Mouse (Mus musculus): Measurements from ENCODE around the gene Tbl1xr1.

Tbl1xr1 gene

GRCm38 (mm10) chr3:22090431-22091265 lies 14.2 kb downstream of the Tbl1xr1 start:
- DNase-seq (ENCODE audit: low spot score) = no peak

- no peak for DNase-seq (ENCODE audit: low spot score)
These were observed 14.8 kb downstream of the Tbl1xr1 start for GRCm38 (mm10) chr3:22091266-22091550.

GRCm38 (mm10) chr3:22091681-22092080 lies 15.2 kb downstream of the Tbl1xr1 start:
- DNase-seq (ENCODE audit: low spot score) = no peak

- DNase-seq (ENCODE audit: low spot score) = no peak
These were observed 16.3 kb downstream of the Tbl1xr1 start for GRCm38 (mm10) chr3:22092784-22093183.

- DNase-seq (ENCODE audit: low spot score) = no peak
These were observed 27.6 kb downstream of the Tbl1xr1 start for GRCm38 (mm10) chr3:22103986-22104515.

GRCm38 (mm10) chr3:22105471-22105870 lies 29.0 kb downstream of the Tbl1xr1 start:
- no peak for DNase-seq (ENCODE audit: low spot score)

- no peak for DNase-seq (ENCODE audit: low spot score)
These were observed 31.6 kb downstream of the Tbl1xr1 start for GRCm38 (mm10) chr3:22108013-22108412.

GRCm38 (mm10) chr3:22109651-22110050 lies 33.2 kb downstream of the Tbl1xr1 start:
- no peak for DNase-seq (ENCODE audit: low spot score)

GRCm38 (mm10) chr3:22113773-22114172 lies 37.3 kb downstream of the Tbl1xr1 start:
- DNase-seq (ENCODE audit: low spot score) = no peak

- DNase-seq (ENCODE audit: low spot score) = no peak
These were observed 38.8 kb downstream of the Tbl1xr1 start for GRCm38 (mm10) chr3:22115221-22115620.

GRCm38 (mm10) chr3:22115678-22116077 lies 39.2 kb downstream of the Tbl1xr1 start:
- no peak for DNase-seq (ENCODE audit: low spot score)

GRCm38 (mm10) chr3:22116188-22116587 lies 39.7 kb downstream of the Tbl1xr1 start:
- no peak for DNase-seq (ENCODE audit: low spot score)

- no peak for DNase-seq (ENCODE audit: low spot score)
These were observed 45.3 kb downstream of the Tbl1xr1 start for GRCm38 (mm10) chr3:22121741-22122140.

GRCm38 (mm10) chr3:22123145-22123544 lies 46.7 kb downstream of the Tbl1xr1 start:
- no peak for DNase-seq (ENCODE audit: low spot score)

- DNase-seq (ENCODE audit: low spot score) = no peak
These were observed 49.9 kb downstream of the Tbl1xr1 start for GRCm38 (mm10) chr3:22126251-22126826.

GRCm38 (mm10) chr3:22131277-22131676 lies 54.8 kb downstream of the Tbl1xr1 start:
- no peak for DNase-seq (ENCODE audit: low spot score)

GRCm38 (mm10) chr3:22133626-22134025 lies 57.2 kb downstream of the Tbl1xr1 start:
- no peak for DNase-seq (ENCODE audit: low spot score)

GRCm38 (mm10) chr3:22137793-22138579 lies 61.5 kb downstream of the Tbl1xr1 start:
- no peak for DNase-seq (ENCODE audit: low spot score)

- DNase-seq (ENCODE audit: low spot score) = no peak
These were observed 62.2 kb downstream of the Tbl1xr1 start for GRCm38 (mm10) chr3:22138580-22139099.

GRCm38 (mm10) chr3:22140111-22140658 lies 63.7 kb downstream of the Tbl1xr1 start:
- no peak for DNase-seq (ENCODE audit: low spot score)

GRCm38 (mm10) chr3:22141984-22142719 lies 65.7 kb downstream of the Tbl1xr1 start:
- no peak for DNase-seq (ENCODE audit: low spot score)
